Mouse (Mus musculus): ENCODE measurements around the gene Gm4756. TPM values are rescaled to one million over a fixed set of nuclear protein-coding genes. Genes with fewer than 3 reads are reported as not detected.

The Gm4756 gene
- polyA plus RNA-seq (2014; fragmentation: Illumina TruSeq; extraction: RNeasy Lipid Tissue Mini Kit (QIAGEN cat#74804); ENCODE audit: low read depth, low replicate concordance): not detected

GRCm38 (mm10) chr12:72649611-72650330, at the start of gene Gm4756:
Gm4756 (minus strand) TSS chr12:72649661.

DNA sequence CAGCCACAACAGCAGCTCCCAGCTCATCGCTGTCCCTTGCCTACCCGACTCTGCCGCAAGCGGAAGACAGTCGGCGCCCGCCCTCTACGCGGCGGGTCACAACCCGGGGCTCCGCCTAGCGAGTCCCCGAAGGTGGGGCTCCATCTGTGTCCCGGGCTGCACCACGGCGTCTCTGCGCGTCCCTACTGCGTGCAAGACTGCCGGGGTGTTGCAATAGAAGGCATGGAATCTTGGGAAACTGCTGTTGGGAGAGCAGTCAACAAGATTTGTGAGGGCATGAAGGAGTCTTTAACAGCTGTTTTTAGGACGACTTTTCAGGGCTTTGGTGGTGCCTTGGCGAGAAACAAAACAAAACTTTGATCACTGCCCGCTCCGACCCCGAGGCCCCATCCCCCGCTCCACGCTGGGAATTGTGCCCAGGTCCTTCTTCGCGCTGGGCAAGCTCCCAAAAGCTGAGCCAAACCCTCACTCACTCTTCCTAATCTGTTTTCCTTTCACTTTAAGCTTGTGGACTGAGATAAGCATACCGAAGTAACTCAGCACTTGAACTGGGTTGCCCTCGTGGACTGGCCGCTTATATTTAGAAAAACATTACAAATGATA, 15.4 kb upstream of the Gm4756 start, which contains the start of gene Dhrs7:
Gene Dhrs7, minus strand, starts transcription at position 175 of the 603 bp plus-strand sequence.

GRCm38 (mm10) chr12:72536021-72536597, 113.4 kb downstream of the Gm4756 start, which contains the start of gene Pcnx4:
Pcnx4 (plus strand) TSS chr12:72536383.

Other genes with a start within 250 kb of the Gm4756 start
- 3.3 TPM for gene Rtn1, start 240.6 kb downstream of the Gm4756 start, polyA plus RNA-seq (2014; fragmentation: Illumina TruSeq; extraction: RNeasy Lipid Tissue Mini Kit (QIAGEN cat#74804); ENCODE audit: low read depth, low replicate concordance)
- 5.9 TPM for gene Lrrc9, start 207.8 kb downstream of the Gm4756 start, polyA plus RNA-seq (2014; fragmentation: Illumina TruSeq; extraction: RNeasy Lipid Tissue Mini Kit (QIAGEN cat#74804); ENCODE audit: low read depth, low replicate concordance)
- gene Pcnx4, start 113.3 kb downstream of the Gm4756 start, polyA plus RNA-seq (2014; fragmentation: Illumina TruSeq; extraction: RNeasy Lipid Tissue Mini Kit (QIAGEN cat#74804); ENCODE audit: low read depth, low replicate concordance): 6.2 TPM
- 61.3 TPM for gene Dhrs7, start 15.2 kb upstream of the Gm4756 start, polyA plus RNA-seq (2014; fragmentation: Illumina TruSeq; extraction: RNeasy Lipid Tissue Mini Kit (QIAGEN cat#74804); ENCODE audit: low read depth, low replicate concordance)
- gene Ppm1a, start 107.8 kb upstream of the Gm4756 start, polyA plus RNA-seq (2014; fragmentation: Illumina TruSeq; extraction: RNeasy Lipid Tissue Mini Kit (QIAGEN cat#74804); ENCODE audit: low read depth, low replicate concordance): 151 TPM

Data from adipose tissue, adult 10 weeks (tissue).